Mouse (Mus musculus) stomach, postnatal 0 days (tissue): Measurements from ENCODE around the gene Zfp850. TPM values are rescaled to one million over a fixed set of nuclear protein-coding genes. Genes with fewer than 3 reads are reported as not detected.
A peak's percentile ranks its signal among the peaks of the same experiment; 100 is the strongest.

ENCODE experiments used
- ATAC-seq: fragments of 200-750 bp; cut with Nextera tagmentation; 2 replicates; pipeline ENCODE4 v1.8.0; 2017; ENCODE audit not compliant: low FRiP score, low TSS enrichment
- DNase-seq: peaks from one replicate; pipeline ENCODE4 v3.0.0-alpha.2; 2016; ENCODE audit warnings: low spot score
- H3K27ac ChIP-seq: fragments of 300-500 bp; sonication (generic); replicated peaks from 2 replicates; pipeline ENCODE4 v1.5.1; 2014; ENCODE audit warnings: mild to moderate bottlenecking, control low read depth
- H3K27me3 ChIP-seq: fragments of 300-500 bp; sonication (generic); 2 replicates; pipeline ENCODE4 v1.6.1; 2014; ENCODE audit warnings: low read length; ENCODE audit not compliant: control insufficient read depth, insufficient read depth
- H3K36me3 ChIP-seq: fragments of 300-500 bp; sonication (generic); 2 replicates; pipeline ENCODE4 v1.6.1; 2014; ENCODE audit warnings: low read length, mixed read lengths; ENCODE audit not compliant: control insufficient read depth, insufficient read depth
- H3K4me1 ChIP-seq: fragments of 300-500 bp; sonication (generic); replicated peaks from 2 replicates; pipeline ENCODE4 v1.6.1; 2014; ENCODE audit warnings: antibody characterized with exemption; ENCODE audit not compliant: control insufficient read depth, insufficient read depth
- H3K4me2 ChIP-seq: fragments of 300-500 bp; sonication (generic); replicated peaks from 2 replicates; pipeline ENCODE4 v1.6.1; 2014; ENCODE audit warnings: low read depth, mild to moderate bottlenecking, control low read depth, moderate library complexity
- H3K4me3 ChIP-seq: fragments of 300-500 bp; sonication (generic); 2 replicates; pipeline ENCODE4 v1.5.1; 2014; ENCODE audit warnings: low read depth, low read length, control low read depth
- H3K9ac ChIP-seq: fragments of 300-500 bp; sonication (generic); 2 replicates; pipeline ENCODE4 v1.6.1; 2014; ENCODE audit warnings: mild to moderate bottlenecking, low read length, control low read depth, mixed read lengths
- H3K9me3 ChIP-seq: fragments of 300-500 bp; sonication (generic); 2 replicates; pipeline ENCODE4 v1.6.1; 2016; ENCODE audit warnings: low read length; ENCODE audit not compliant: control insufficient read depth
- CTCF ChIP-seq: IDR thresholded peaks from 2 replicates; pipeline ENCODE4 v1.5.1; 2016; ENCODE audit warnings: antibody characterized with exemption, low read depth, mild to moderate bottlenecking, moderate library complexity
- EP300 ChIP-seq: optimal IDR thresholded peaks from 2 replicates; pipeline ENCODE3; 2016; ENCODE audit warnings: antibody characterized with exemption
- WGBS: fragments of 180-500 bp; shearing (Covaris S2); extraction: QIAGEN DNeasy Blood & Tissue Kit; methylation state at CpG from one replicate; pipeline ENCODE4 v1.1.7; 2014; 5-methylcytosine and 5-hydroxymethylcytosine counted together
- polyA plus RNA-seq: library from polyadenylated mRNA; unstranded; fragments of >200 nt; fragmentation: Nextera tagmentation; extraction: Ambion mirVana; gene quantifications from 2 replicates; pipeline ENCODE4 v1.2.1, GENCODE M21; 2015

Zfp850 gene
- polyA plus RNA-seq = 1.1 TPM in 2 replicates

DNA sequence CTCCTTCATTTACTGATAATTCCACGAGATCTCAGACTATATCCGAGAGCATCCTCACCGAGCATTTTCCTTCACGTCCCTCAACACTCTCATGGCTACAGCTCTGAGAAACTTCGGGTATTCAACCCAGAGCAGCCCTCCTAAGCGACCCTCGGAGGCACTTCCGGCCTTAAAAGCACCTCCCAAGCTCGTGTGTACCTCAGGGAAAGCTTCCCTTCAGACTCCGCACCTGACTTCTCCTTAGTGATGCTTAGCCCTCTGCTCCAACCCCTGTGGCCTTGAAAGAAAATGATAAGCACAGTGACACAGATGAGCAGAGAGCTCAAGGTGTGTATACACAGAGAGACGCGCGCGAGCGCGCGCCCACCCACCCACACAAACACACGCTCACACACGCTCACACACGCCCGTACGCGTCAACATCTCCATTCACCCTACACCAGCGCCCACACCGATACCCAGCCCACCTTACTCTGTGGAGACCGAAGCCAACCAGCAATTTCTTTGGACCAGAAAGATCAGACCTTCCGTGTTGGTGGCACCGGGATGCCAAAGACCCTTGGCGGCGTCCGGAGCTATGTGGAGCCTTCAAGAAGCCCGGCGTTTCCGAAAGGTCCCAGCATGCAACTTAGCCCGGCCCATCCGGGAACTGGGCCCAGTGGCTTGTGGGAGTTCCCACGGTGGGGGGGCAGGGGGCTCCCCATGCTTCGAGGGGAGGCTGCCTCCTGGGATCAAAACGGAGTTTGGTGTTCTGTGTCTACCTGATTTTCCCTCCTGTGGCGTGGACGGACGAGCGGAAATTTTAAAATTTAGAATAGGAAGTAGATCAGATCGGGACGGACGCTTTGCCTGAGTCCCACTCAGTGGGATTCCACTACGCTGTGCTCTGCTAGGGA, at the start of gene Zfp850:
Gene Zfp850 (minus strand): TSS at position 567 of the 896 bp plus-strand sequence.
- Histone ChIP-seq H3K4me2 (peak within 1 kb of the TSS; percentile 84), H3K9ac (peak within 1 kb of the TSS; percentile 78), H3K27ac (peak within 1 kb of the TSS; percentile 13; the same call in 1 of the 2 replicates), H3K4me1 (no peaks in the 10 kb centered on the region), H3K4me3 (peak within 1 kb of the TSS; percentile 64), H3K27me3 (no peaks in the 10 kb centered on the region), H3K36me3 (no peaks in the 10 kb centered on the region), H3K9me3 (no peaks in the 10 kb centered on the region)
- DNase-seq (peak; percentile 82), ATAC-seq (peak; percentile 89)
- TF ChIP-seq CTCF (no peak), EP300 (no peak)
- under 1% methylated on average over 47 of the region's 47 CpGs for WGBS

DNA sequence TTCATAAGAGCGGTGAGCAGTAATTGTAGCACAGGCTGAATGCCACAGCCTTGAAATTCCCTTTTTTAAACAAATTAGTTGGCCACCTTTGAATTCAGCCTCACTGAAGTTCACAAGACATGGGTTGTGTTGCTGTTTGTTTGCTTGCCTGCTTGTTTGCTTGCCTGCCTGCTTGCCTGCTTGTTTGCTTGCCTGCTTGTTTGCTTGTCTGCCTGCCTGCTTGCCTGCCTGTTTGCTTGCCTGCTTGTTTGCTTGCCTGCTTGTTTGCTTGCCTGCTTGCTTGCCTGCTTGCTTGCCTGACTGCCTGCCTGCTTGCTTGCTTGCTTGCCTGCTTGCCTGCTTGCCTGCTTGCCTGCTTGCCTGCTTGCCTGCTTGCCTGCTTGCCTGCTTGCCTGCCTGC, 46.1 kb upstream of the Zfp850 start:
- 94% methylated on average over 1 of the region's 1 CpGs for WGBS
- Histone ChIP-seq H3K27me3 (no peaks in the 10 kb centered on the region), H3K36me3 (no peaks in the 10 kb centered on the region), H3K4me3 (no peak overlapping the region), H3K4me2 (no peak overlapping the region), H3K27ac (no peak overlapping the region), H3K9me3 (no peaks in the 10 kb centered on the region), H3K4me1 (no peaks in the 10 kb centered on the region), H3K9ac (no peak overlapping the region)
- DNase-seq = no peak
- ATAC-seq = no peak
- TF ChIP-seq EP300 = no peak
- no peak for TF ChIP-seq CTCF

- TF ChIP-seq CTCF = no peak
- TF ChIP-seq EP300 = no peak
- H3K9me3 ChIP-seq = no peaks in the 10 kb centered on the region
- WGBS = 67% methylated on average over 6 of the region's 6 CpGs
- H3K4me1 ChIP-seq = no peaks in the 10 kb centered on the region
- H3K9ac ChIP-seq = no peak overlapping the region
- H3K27me3 ChIP-seq = no peaks in the 10 kb centered on the region
- H3K27ac ChIP-seq = peak overlapping the region; percentile 35; the same call in 1 of the 2 replicates
- no peak overlapping the region for H3K4me3 ChIP-seq
- ATAC-seq = no peak
- H3K4me2 ChIP-seq = no peak overlapping the region
- H3K36me3 ChIP-seq = peaks cover 2% of the 10 kb centered on the region; the same call in 1 of the 2 replicates
- no peak for DNase-seq
Observed at GRCm38 (mm10) chr7:28053046-28053930, 39.4 kb upstream of the Zfp850 start.

- H3K9ac ChIP-seq = peak overlapping the region; percentile 24; the same call in 1 of the 2 replicates
- no peak overlapping the region for H3K4me3 ChIP-seq
- no peaks in the 10 kb centered on the region for H3K9me3 ChIP-seq
- ATAC-seq (no peak), DNase-seq (no peak)
- no peaks in the 10 kb centered on the region for H3K4me1 ChIP-seq
- 54% methylated on average over 17 of the region's 17 CpGs for WGBS
- H3K36me3 ChIP-seq = peaks cover 11% of the 10 kb centered on the region
- no peak for TF ChIP-seq EP300
- no peak for TF ChIP-seq CTCF
- no peak overlapping the region for H3K4me2 ChIP-seq
- no peaks in the 10 kb centered on the region for H3K27me3 ChIP-seq
- no peak overlapping the region for H3K27ac ChIP-seq
Observed at GRCm38 (mm10) chr7:28050584-28050983, 36.7 kb upstream of the Zfp850 start.

DNA sequence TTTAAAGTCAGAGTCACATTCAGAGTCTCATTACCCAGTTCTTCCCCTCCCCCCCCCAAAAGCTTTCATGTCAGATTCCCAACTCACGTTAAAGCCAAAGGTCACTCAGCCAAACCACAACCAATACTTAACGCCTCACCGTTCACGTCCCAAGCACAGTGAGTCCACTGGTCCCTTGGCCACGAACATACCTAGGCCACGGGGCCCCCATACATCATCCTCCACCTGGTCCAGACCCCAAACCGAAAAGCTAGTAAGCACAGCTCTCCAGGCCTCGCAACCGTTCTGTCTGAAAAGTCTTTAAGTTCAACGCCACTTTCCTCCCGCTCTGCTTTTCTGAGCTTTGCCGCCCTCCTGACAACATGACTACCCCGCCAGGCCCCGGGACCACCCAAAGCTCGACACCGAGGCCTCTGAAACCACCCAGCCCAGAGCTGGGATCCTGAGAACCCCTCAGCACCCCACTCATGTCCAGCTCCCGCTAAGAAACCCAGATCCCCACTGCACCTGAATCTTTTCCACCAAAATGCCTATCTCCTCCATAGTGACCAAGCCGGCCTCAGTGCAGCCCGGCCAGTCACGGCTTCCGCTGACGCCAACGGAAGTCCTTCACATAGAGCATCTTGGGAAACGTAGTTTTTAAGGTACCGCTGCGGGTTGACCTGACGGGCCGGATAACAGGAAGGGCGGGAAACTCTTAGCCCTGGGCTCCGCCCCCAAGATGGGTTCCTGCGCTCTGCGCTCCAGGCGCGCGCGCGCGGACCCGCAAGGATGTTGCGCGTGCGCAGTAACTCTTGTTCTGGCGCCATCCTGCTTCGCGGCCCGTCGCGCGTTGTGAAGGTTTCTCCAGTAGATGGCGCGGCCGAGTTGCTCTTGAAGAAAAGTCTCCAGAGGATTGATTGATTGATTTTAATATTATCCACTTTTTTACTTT, 35.8 kb upstream of the Zfp850 start, which contains the start of gene Psmc4:
Gene Psmc4 (minus strand): TSS at position 626 of the 934 bp plus-strand sequence.
- H3K9me3 ChIP-seq = no peaks in the 10 kb centered on the region
- peak within 1 kb of the TSS; percentile 80 for H3K4me2 ChIP-seq
- TF ChIP-seq EP300 (no peak), CTCF (peak; percentile 94)
- H3K4me1 ChIP-seq = no peaks in the 10 kb centered on the region
- ATAC-seq (peak; percentile 98), DNase-seq (peak; percentile 98)
- peak within 1 kb of the TSS; percentile 78 for H3K4me3 ChIP-seq
- peaks cover 14% of the 10 kb centered on the region for H3K36me3 ChIP-seq
- peak within 1 kb of the TSS; percentile 78 for H3K9ac ChIP-seq
- H3K27me3 ChIP-seq = no peaks in the 10 kb centered on the region
- H3K27ac ChIP-seq = peak within 1 kb of the TSS; percentile 69; the same call in 1 of the 2 replicates
- under 1% methylated on average over 52 of the region's 52 CpGs for WGBS
